Mouse (Mus musculus) bone marrow, adult 2 months (tissue): ENCODE measurements at regions not wholly inside any gene's neighbourhood (a gene's known extent, or its start where the extent isn't known, plus 50 kb on each side); places are given as distances from the start of the nearest gene placed in this dataset.

Source experiments
- CTCF ChIP-seq: fragments of 200-500 bp; IDR thresholded peaks from 2 replicates; pipeline ENCODE4 v1.5.1; 2011; ENCODE audit warnings: low read length, control low read depth; ENCODE audit not compliant: control insufficient read depth, insufficient read depth
- POLR2A ChIP-seq: fragments of 200-500 bp; IDR thresholded peaks from 2 replicates; pipeline ENCODE4 v1.6.1; 2011; ENCODE audit warnings: low read depth, mild to moderate bottlenecking, control low read depth, low read length, borderline replicate concordance; ENCODE audit not compliant: control insufficient read depth

DNA sequence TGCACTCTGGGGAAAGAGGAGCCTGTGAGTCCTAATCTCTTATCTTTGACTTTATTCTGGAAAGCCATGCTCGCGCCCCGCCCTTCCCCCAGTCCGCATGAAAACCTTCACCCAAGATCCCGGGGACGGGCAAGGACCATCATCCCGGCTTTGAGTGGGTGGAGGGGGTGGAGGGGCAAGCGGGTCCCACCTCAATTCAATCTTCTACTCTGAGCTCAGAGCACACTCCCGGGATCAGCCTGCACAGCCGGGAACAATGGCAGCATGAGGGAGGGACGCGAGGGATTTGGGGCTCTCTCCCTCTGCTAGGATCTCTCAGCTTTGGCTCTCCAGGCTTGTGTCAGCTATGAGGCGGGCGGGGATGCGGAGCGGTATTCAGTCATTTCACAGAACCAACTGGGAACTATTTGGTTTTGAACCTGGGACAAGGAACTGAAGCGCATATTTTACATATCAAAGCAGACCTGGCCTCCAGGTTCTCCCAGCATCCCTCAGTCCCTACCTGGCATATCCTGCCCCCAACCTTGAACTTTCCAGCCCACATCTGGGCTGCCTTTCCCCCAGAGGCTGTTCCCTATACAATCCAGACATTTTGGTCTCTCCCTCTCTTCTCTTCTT is 537.2 kb downstream of the Med13l start:
- no peak for TF ChIP-seq CTCF
- no peak for TF ChIP-seq POLR2A
